Mouse (Mus musculus) bone marrow macrophage, adult 2 months (primary cell): Measurements from ENCODE around the gene Gbp3. TPM values are rescaled to one million over a fixed set of nuclear protein-coding genes. Genes with fewer than 3 reads are reported as not detected.

Experiments
- H3K27ac ChIP-seq: 2 replicates; pipeline ENCODE4 v1.5.1; 2012; ENCODE audit warnings: low read depth, low read length; ENCODE audit not compliant: insufficient read depth
- H3K4me1 ChIP-seq: 2 replicates; pipeline ENCODE4 v1.6.1; 2012; ENCODE audit warnings: low read length; ENCODE audit not compliant: control insufficient read depth, insufficient read depth
- H3K4me3 ChIP-seq: 2 replicates; pipeline ENCODE4 v1.5.1; 2012; ENCODE audit warnings: mild to moderate bottlenecking, low read length, moderate library complexity; ENCODE audit not compliant: insufficient read depth
- CTCF ChIP-seq: IDR thresholded peaks from 2 replicates; pipeline ENCODE4 v1.5.1; 2012; ENCODE audit warnings: low read depth, mild to moderate bottlenecking, low read length, moderate library complexity
- POLR2A ChIP-seq: IDR thresholded peaks from 2 replicates; pipeline ENCODE4 v1.6.1; 2012; ENCODE audit warnings: mild to moderate bottlenecking, low read depth, low read length, borderline replicate concordance
- polyA plus RNA-seq: library from polyadenylated mRNA; stranded (reverse); fragments of >200 nt; gene quantifications from 2 replicates; pipeline ENCODE4 v1.2.4, GENCODE M21; 2012; ENCODE audit not compliant: missing spikeins, insufficient read depth, insufficient read length

Gene Gbp3
- polyA plus RNA-seq, 1 experiment = 27.5 TPM

DNA sequence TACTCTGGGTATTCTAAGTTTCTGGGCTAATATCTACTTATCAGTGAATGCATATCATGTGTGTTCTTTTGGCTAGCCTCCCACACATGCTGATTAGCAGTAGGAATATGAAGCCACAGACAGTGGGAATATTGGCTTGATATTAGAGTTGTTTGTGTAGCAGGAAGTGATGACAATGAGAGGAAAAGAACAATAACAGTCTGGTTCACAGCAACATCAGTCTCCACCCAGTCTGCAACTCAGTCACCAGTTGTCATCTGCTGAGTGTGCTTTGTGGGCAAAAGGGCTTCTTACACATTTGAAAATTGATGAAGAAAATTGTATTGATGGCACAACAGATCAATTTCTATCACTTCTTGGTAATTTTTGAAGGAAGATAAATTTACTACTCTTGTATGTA is 27.6 kb downstream of the Gbp3 start:
- no peak overlapping the region for H3K4me3 ChIP-seq
- H3K27ac ChIP-seq = no peak overlapping the region
- TF ChIP-seq CTCF = no peak
- no peak for TF ChIP-seq POLR2A
- peaks cover 4% of the 10 kb centered on the region for H3K4me1 ChIP-seq

GRCm38 (mm10) chr3:142588888-142589287 is 29.1 kb downstream of the Gbp3 start:
- Histone ChIP-seq H3K4me1 (peaks cover 4% of the 10 kb centered on the region), H3K27ac (no peak overlapping the region), H3K4me3 (no peak overlapping the region)
- TF ChIP-seq CTCF (no peak), POLR2A (no peak)

DNA sequence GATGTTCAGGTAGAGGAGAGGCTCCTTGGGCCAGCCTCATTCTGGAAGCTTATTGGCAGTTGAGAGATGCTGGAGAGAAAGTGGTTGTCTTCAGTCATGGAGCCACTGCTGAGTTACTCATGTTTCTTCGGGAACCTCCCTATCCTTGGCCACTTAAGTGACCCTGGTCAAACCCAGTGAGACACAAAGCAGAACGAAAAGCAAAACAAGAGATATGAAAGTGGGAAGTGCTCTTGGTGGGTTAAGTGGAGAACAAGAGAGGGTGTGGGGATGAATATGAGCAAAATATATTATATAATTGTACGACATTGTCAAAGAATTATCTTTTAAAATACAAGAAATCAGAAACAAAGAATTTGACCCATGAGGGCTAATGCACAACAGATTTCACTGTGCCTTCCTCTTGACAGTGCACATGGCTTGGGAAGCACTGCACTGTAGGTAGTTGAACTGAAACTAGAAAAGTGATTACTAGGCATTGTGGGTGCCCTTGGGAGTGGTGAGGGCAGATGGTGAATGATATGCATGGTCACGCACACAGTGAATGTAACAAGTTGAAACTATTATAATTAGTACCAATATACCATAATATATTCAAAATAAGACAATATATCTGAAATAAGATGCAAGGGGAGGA is 30.7 kb downstream of the Gbp3 start:
- Histone ChIP-seq H3K4me1 (peaks cover 4% of the 10 kb centered on the region), H3K27ac (peak overlapping the region; percentile 27; the same call in 1 of the 2 replicates), H3K4me3 (no peak overlapping the region)
- TF ChIP-seq CTCF (no peak), POLR2A (no peak)

- Histone ChIP-seq H3K4me1 (peaks cover 4% of the 10 kb centered on the region), H3K27ac (no peak within 1 kb of the TSS), H3K4me3 (no peak within 1 kb of the TSS)
- no peak for TF ChIP-seq POLR2A
- TF ChIP-seq CTCF = no peak
Observed at GRCm38 (mm10) chr3:142594547-142594946, 34.7 kb downstream of the Gbp3 start, which contains the start of gene Gbp2b. Gene Gbp2b, plus strand, starts transcription at chr3:142594847.

GRCm38 (mm10) chr3:142597923-142598322 is 38.1 kb downstream of the Gbp3 start:
- Histone ChIP-seq H3K27ac (no peak overlapping the region), H3K4me3 (no peak overlapping the region), H3K4me1 (no peaks in the 10 kb centered on the region)
- TF ChIP-seq CTCF (no peak), POLR2A (no peak)

- no peaks in the 10 kb centered on the region for H3K4me1 ChIP-seq
- TF ChIP-seq CTCF (no peak), POLR2A (no peak)
- H3K27ac ChIP-seq = no peak overlapping the region
- no peak overlapping the region for H3K4me3 ChIP-seq
Observed at GRCm38 (mm10) chr3:142601675-142602074, 41.8 kb downstream of the Gbp3 start.

DNA sequence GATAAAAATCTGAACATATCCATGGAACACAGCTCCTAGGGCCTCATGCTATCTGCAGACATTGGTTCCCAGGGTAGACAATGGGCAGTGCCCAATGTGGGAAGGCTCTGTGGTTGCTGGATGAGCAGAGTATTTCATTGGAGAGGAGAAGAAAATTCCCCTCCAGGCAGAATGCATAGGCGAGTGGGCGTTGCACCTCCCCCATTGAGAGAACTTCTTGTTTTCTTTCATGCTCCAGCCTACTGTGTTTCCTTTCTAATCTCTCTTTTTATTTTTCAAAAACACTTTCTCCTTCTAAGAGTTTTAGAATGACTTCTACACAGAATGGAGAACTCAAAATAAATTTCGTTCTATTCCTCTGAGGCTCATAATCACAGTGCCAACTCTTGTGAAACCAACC is 58.8 kb downstream of the Gbp3 start:
- Histone ChIP-seq H3K4me1 (peaks cover 5% of the 10 kb centered on the region), H3K4me3 (no peak overlapping the region), H3K27ac (no peak overlapping the region)
- no peak for TF ChIP-seq CTCF
- TF ChIP-seq POLR2A = no peak

DNA sequence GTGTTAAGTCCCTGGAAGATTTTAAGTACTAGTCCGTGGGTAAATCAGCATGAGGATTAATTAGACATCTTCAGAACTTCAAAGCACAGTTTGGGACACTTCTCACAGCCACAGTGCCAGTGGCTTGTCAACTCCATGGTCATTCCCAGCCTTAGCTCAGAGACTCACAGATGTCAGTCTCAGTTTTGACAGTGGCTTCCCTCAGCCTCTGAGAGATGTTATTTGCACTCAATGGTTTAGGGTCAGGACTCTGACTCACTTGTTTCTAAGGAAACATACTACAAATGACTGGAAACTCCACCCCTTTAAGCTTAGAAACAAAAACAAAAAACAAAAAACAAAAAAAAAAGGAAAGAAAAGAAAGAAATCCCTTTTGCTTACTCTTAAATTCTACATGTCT is 59.8 kb downstream of the Gbp3 start:
- Histone ChIP-seq H3K4me1 (peaks cover 5% of the 10 kb centered on the region), H3K4me3 (no peak overlapping the region), H3K27ac (no peak overlapping the region)
- no peak for TF ChIP-seq POLR2A

GRCm38 (mm10) chr3:142620111-142620955 is 60.5 kb downstream of the Gbp3 start, which contains the start of gene Gbp2:
Gene Gbp2, plus strand, starts transcription at chr3:142620602.
- Histone ChIP-seq H3K27ac (peak within 1 kb of the TSS; percentile 48), H3K4me1 (peaks cover 5% of the 10 kb centered on the region), H3K4me3 (peak within 1 kb of the TSS; percentile 61)
- TF ChIP-seq CTCF (no peak), POLR2A (no peak)
